Mouse (Mus musculus): ENCODE results near the gene Mrpl4. TPM values are rescaled to one million over a fixed set of nuclear protein-coding genes. Genes with fewer than 3 reads are reported as not detected.
"Not testable (repeated sequence)": the region's sequence is repeated elsewhere in the genome, so short reads cannot be mapped to it uniquely, and the experiment has no call there.

Mrpl4 gene
- polyA plus RNA-seq, 1 experiment from 2014 or later: 173 TPM

- no peak overlapping the region for H3K4me2 ChIP-seq (ENCODE audit: low read depth, low read length)
- H3K27ac ChIP-seq (ENCODE audit: low read length): no peak overlapping the region
- no peaks in the 10 kb centered on the region for H3K36me3 ChIP-seq (ENCODE audit: control insufficient read depth, insufficient read depth)
- ATAC-seq (replicated peaks; ENCODE audit: extremely low read depth, insufficient read depth, low FRiP score): no peak
- WGBS: 79% methylated on average over 3 of the region's 3 CpGs
- no peaks in the 10 kb centered on the region for H3K4me1 ChIP-seq (ENCODE audit: control insufficient read depth, insufficient read depth, low read length)
- no peaks in the 10 kb centered on the region for H3K9me3 ChIP-seq (replicated peaks; ENCODE audit: control insufficient read depth, low read length)
- H3K9ac ChIP-seq (ENCODE audit: low read length): no peak overlapping the region
- no peak overlapping the region for H3K4me3 ChIP-seq (ENCODE audit: low read length)
- no peaks in the 10 kb centered on the region for H3K27me3 ChIP-seq (ENCODE audit: control insufficient read depth, insufficient read depth, low read length)
Observed at GRCm38 (mm10) chr9:20995069-20995468, 7.5 kb upstream of the Mrpl4 start.

GRCm38 (mm10) chr9:20997065-20997464, 5.5 kb upstream of the Mrpl4 start:
- H3K27ac ChIP-seq (ENCODE audit: low read length): no peak overlapping the region
- no peak for ATAC-seq (replicated peaks; ENCODE audit: extremely low read depth, insufficient read depth, low FRiP score)
- H3K4me2 ChIP-seq (ENCODE audit: low read depth, low read length): no peak overlapping the region
- H3K36me3 ChIP-seq (ENCODE audit: control insufficient read depth, insufficient read depth): no peaks in the 10 kb centered on the region
- H3K9ac ChIP-seq (ENCODE audit: low read length): no peak overlapping the region
- H3K9me3 ChIP-seq (replicated peaks; ENCODE audit: control insufficient read depth, low read length): no peaks in the 10 kb centered on the region
- 79% methylated on average over 8 of the region's 8 CpGs for WGBS
- no peak overlapping the region for H3K4me3 ChIP-seq (ENCODE audit: low read length)
- H3K4me1 ChIP-seq (ENCODE audit: control insufficient read depth, insufficient read depth, low read length): 0 out of 2 replicates have a peak, but pooled peaks cover 2% of the 10 kb centered on the region
- no peaks in the 10 kb centered on the region for H3K27me3 ChIP-seq (ENCODE audit: control insufficient read depth, insufficient read depth, low read length)

GRCm38 (mm10) chr9:20998337-20998736, 4.2 kb upstream of the Mrpl4 start:
- not testable (repeated sequence) for ATAC-seq (replicated peaks; ENCODE audit: extremely low read depth, insufficient read depth, low FRiP score); H3K9me3 ChIP-seq (replicated peaks; ENCODE audit: control insufficient read depth, low read length); H3K4me3 ChIP-seq (ENCODE audit: low read length); H3K27ac ChIP-seq (ENCODE audit: low read length); H3K4me2 ChIP-seq (ENCODE audit: low read depth, low read length); H3K9ac ChIP-seq (ENCODE audit: low read length); H3K4me1 ChIP-seq (ENCODE audit: control insufficient read depth, insufficient read depth, low read length); H3K36me3 ChIP-seq (ENCODE audit: control insufficient read depth, insufficient read depth); H3K27me3 ChIP-seq (ENCODE audit: control insufficient read depth, insufficient read depth, low read length)
- 71% methylated on average over 1 of the region's 1 CpGs for WGBS

DNA sequence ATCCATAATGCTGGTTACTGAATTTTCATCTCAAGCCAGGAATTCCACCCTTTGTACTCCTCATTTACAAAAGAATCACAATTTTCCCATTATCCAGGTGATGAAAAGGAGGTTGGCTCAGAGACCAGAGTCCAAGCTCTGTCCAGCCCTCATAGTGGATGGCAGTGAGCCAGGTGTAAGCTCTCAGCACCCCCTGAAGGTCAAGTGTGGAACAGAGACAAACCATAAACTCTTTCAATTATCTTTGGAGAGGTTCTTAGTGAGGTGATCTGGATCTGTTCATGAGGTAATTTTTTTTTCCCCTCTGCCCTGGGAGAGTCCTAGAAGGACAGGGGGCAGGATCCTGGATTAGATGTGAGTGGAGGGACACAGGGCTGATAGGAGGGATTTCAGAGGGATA, 1.7 kb upstream of the Mrpl4 start:
- ATAC-seq (replicated peaks; ENCODE audit: extremely low read depth, insufficient read depth, low FRiP score): no peak
- H3K9me3 ChIP-seq (replicated peaks; ENCODE audit: control insufficient read depth, low read length): no peaks in the 10 kb centered on the region
- H3K4me3 ChIP-seq (ENCODE audit: low read length): no peak overlapping the region
- H3K9ac ChIP-seq (ENCODE audit: low read length): no peak overlapping the region
- no peak overlapping the region for H3K27ac ChIP-seq (ENCODE audit: low read length)
- H3K4me2 ChIP-seq (ENCODE audit: low read depth, low read length): no peak overlapping the region
- peaks cover 8% of the 10 kb centered on the region for H3K36me3 ChIP-seq (ENCODE audit: control insufficient read depth, insufficient read depth)
- H3K27me3 ChIP-seq (ENCODE audit: control insufficient read depth, insufficient read depth, low read length): no peaks in the 10 kb centered on the region
- H3K4me1 ChIP-seq (ENCODE audit: control insufficient read depth, insufficient read depth, low read length): peaks cover 5% of the 10 kb centered on the region; the same call in 1 of the 2 replicates

GRCm38 (mm10) chr9:21001651-21002200, 812 bp upstream of the Mrpl4 start:
- 63% methylated on average over 6 of the region's 6 CpGs for WGBS
- Histone ChIP-seq H3K4me1 (ENCODE audit: control insufficient read depth, insufficient read depth, low read length) (peaks cover 5% of the 10 kb centered on the region; the same call in 1 of the 2 replicates), H3K4me2 (ENCODE audit: low read depth, low read length) (no peak overlapping the region), H3K27me3 (ENCODE audit: control insufficient read depth, insufficient read depth, low read length) (no peaks in the 10 kb centered on the region), H3K9me3 (replicated peaks; ENCODE audit: control insufficient read depth, low read length) (no peaks in the 10 kb centered on the region), H3K4me3 (ENCODE audit: low read length) (no peak overlapping the region), H3K27ac (ENCODE audit: low read length) (no peak overlapping the region), H3K9ac (ENCODE audit: low read length) (no peak overlapping the region), H3K36me3 (ENCODE audit: control insufficient read depth, insufficient read depth) (peaks cover 15% of the 10 kb centered on the region)
- no peak for ATAC-seq (replicated peaks; ENCODE audit: extremely low read depth, insufficient read depth, low FRiP score)

DNA sequence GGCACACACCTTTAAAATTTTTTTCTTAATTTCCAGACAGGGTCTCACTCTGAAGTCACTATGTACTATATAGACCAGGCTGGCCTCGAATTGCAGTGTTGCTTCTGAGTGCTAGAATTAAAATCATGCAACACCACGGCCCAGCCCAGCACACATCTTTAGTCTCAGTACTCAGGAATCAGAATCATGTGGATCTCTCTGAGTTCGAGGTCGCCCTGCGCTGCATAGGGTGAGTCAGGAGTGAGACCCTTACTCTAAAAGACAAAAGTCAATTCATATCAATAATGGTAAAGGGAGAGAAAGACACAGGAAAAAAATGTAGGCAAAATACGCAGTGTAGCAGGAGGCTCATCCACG, 290 bp upstream of the Mrpl4 start:
- H3K4me3 ChIP-seq (ENCODE audit: low read length): peak overlapping the region; percentile 82
- peaks cover 19% of the 10 kb centered on the region for H3K36me3 ChIP-seq (ENCODE audit: control insufficient read depth, insufficient read depth)
- WGBS: 12% methylated on average over 7 of the region's 7 CpGs
- H3K9me3 ChIP-seq (replicated peaks; ENCODE audit: control insufficient read depth, low read length): no peaks in the 10 kb centered on the region
- peaks cover 5% of the 10 kb centered on the region; the same call in 1 of the 2 replicates for H3K4me1 ChIP-seq (ENCODE audit: control insufficient read depth, insufficient read depth, low read length)
- ATAC-seq (replicated peaks; ENCODE audit: extremely low read depth, insufficient read depth, low FRiP score): no peak
- H3K9ac ChIP-seq (ENCODE audit: low read length): peak overlapping the region; percentile 87
- peak overlapping the region; percentile 77; the same call in 1 of the 2 replicates for H3K27ac ChIP-seq (ENCODE audit: low read length)
- no peaks in the 10 kb centered on the region for H3K27me3 ChIP-seq (ENCODE audit: control insufficient read depth, insufficient read depth, low read length)
- H3K4me2 ChIP-seq (ENCODE audit: low read depth, low read length): peak overlapping the region; percentile 77

DNA sequence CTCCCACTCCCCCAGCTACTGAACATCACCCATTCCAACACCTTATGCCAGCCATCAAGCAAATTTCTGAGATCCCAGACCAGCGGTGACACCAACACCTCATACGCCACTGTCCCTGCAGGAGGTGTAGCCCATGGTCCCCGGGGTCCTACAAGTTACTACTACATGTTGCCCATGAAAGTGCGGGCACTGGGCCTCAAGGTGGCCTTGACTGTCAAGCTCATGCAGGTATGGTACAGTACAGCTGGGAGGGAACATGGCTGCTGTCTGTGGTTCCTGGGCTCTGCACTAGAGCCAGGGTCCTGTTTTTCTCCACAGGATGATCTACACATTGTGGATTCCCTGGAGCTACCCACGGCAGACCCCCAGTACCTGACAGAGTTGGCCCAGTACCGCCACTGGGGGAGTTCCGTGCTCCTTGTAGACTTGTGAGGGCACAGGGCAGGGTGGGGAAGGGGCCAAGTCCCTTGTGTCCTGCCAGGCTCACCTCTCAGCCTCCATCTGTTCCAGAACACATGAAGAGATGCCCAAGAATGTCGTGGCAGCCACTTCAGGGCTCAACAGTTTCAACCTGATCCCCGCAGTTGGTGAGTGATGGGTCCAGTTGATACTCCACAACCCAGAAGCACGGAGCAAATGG, 4.9 kb downstream of the Mrpl4 start:
- no peak overlapping the region for H3K9ac ChIP-seq (ENCODE audit: low read length)
- peaks cover 28% of the 10 kb centered on the region for H3K36me3 ChIP-seq (ENCODE audit: control insufficient read depth, insufficient read depth)
- no peak overlapping the region for H3K4me3 ChIP-seq (ENCODE audit: low read length)
- no peaks in the 10 kb centered on the region; the same call in 1 of the 2 replicates for H3K4me1 ChIP-seq (ENCODE audit: control insufficient read depth, insufficient read depth, low read length)
- no peaks in the 10 kb centered on the region for H3K27me3 ChIP-seq (ENCODE audit: control insufficient read depth, insufficient read depth, low read length)
- no peak overlapping the region for H3K4me2 ChIP-seq (ENCODE audit: low read depth, low read length)
- ATAC-seq (replicated peaks; ENCODE audit: extremely low read depth, insufficient read depth, low FRiP score): no peak
- H3K9me3 ChIP-seq (replicated peaks; ENCODE audit: control insufficient read depth, low read length): no peaks in the 10 kb centered on the region
- 91% methylated on average over 10 of the region's 10 CpGs for WGBS
- H3K27ac ChIP-seq (ENCODE audit: low read length): no peak overlapping the region

DNA sequence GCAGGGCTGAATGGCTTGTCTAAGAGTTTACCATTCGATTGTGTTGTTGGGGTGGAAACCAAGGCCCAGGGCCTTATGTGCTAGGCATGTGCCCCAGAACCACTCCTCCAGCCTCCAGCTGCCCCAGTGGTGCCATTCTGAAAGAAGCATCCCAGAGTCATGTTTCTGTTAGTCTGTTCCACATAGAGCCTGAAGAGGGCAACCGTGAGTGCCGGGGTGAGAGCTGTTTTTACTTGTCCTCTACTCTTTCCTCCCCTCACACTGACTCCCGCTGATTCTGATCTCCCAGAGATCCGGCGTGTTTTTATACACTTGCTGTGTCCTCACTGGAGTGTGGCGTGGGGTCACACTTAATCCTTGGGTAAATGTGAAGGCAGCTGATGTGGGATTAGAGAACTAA, 5.5 kb downstream of the Mrpl4 start:
- no peak for ATAC-seq (replicated peaks; ENCODE audit: extremely low read depth, insufficient read depth, low FRiP score)
- Histone ChIP-seq H3K4me1 (ENCODE audit: control insufficient read depth, insufficient read depth, low read length) (no peaks in the 10 kb centered on the region; the same call in 1 of the 2 replicates), H3K27ac (ENCODE audit: low read length) (no peak overlapping the region), H3K36me3 (ENCODE audit: control insufficient read depth, insufficient read depth) (peaks cover 28% of the 10 kb centered on the region), H3K4me2 (ENCODE audit: low read depth, low read length) (no peak overlapping the region), H3K9me3 (replicated peaks; ENCODE audit: control insufficient read depth, low read length) (no peaks in the 10 kb centered on the region), H3K9ac (ENCODE audit: low read length) (no peak overlapping the region), H3K4me3 (ENCODE audit: low read length) (no peak overlapping the region), H3K27me3 (ENCODE audit: control insufficient read depth, insufficient read depth, low read length) (no peaks in the 10 kb centered on the region)
- WGBS: 79% methylated on average over 7 of the region's 7 CpGs

DNA sequence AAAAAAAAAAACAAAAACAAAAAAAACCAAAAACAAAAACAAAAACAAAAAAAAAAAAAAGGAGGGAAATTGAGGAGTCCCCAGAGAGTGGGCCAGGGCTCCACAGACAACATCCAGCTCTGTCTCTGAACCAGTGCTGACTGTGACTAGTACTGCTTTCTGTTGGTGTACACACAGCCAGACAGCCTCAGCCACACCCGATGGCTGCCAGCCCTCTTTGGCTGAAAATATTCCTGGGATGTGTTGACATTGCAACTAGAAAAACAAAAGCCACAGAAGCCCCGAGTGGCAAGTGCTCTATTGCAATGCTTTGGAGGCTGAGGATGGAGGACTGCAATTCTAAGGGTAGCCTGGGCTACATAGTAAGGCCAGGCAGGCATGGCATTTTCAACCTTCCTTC, 7.8 kb downstream of the Mrpl4 start:
- Histone ChIP-seq H3K4me2 (ENCODE audit: low read depth, low read length) (no peak overlapping the region), H3K9ac (ENCODE audit: low read length) (no peak overlapping the region), H3K27ac (ENCODE audit: low read length) (no peak overlapping the region), H3K9me3 (replicated peaks; ENCODE audit: control insufficient read depth, low read length) (no peaks in the 10 kb centered on the region), H3K27me3 (ENCODE audit: control insufficient read depth, insufficient read depth, low read length) (0 out of 2 replicates have a peak, but pooled peaks cover 6% of the 10 kb centered on the region), H3K36me3 (ENCODE audit: control insufficient read depth, insufficient read depth) (peaks cover 22% of the 10 kb centered on the region), H3K4me3 (ENCODE audit: low read length) (no peak overlapping the region), H3K4me1 (ENCODE audit: control insufficient read depth, insufficient read depth, low read length) (peaks cover 7% of the 10 kb centered on the region)
- ATAC-seq (replicated peaks; ENCODE audit: extremely low read depth, insufficient read depth, low FRiP score): no peak
- WGBS: 44% methylated on average over 2 of the region's 2 CpGs

All from heart, embryonic 16.5 days (tissue).